Mouse (Mus musculus) liver, postnatal 0 days (tissue): ENCODE data around the gene Spata16.

Experiments
- CTCF ChIP-seq: sonication (generic); IDR thresholded peaks from 2 replicates; pipeline ENCODE4 v1.5.1; 2016; ENCODE audit warnings: antibody characterized with exemption, low read depth
- EP300 ChIP-seq: IDR thresholded peaks from 2 replicates; pipeline ENCODE4 v1.6.1; 2016; ENCODE audit warnings: antibody characterized with exemption, low read depth, mild to moderate bottlenecking

- no peak for TF ChIP-seq CTCF
- no peak for TF ChIP-seq EP300
Observed at GRCm38 (mm10) chr3:26920986-26921385, 283.6 kb downstream of the Spata16 start.
